Comparison of ENCODE assay signal across 16 mouse cellular contexts in the genomic region with DNA sequence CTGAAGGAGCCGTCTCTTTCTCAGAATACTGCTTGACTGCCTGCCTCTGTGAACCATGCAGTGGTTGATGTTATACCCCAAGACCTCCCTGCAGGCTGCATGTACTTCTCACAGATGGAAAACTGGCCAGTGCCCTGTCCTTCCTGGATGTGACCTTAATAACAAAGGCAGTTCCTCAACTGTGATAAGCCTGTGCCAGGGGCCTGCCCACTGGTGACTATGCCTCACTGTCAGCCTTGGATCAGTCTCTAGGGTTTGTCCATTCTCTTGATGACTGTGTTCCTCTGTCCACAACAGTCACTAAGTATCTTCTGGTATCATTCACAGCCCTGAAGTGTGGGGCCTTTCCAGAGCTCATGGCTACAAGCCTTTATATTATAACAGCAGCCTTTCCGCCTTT.
"Had no signal": no experiment of that assay in that cellular context is flagged by ENCODE, and none has a peak within 500 bp of the region (broad histone marks: within the 10 kb centered on the region; RNA-seq: fewer than 3 reads in every experiment).

No protein-coding gene starts in this region.

- DNase-seq: lung, adult 18-20 months; lung, embryonic 14.5 days; lung, postnatal 10 days; lung, postnatal 4 days; midbrain, embryonic 14.5 days; right cerebral cortex, postnatal 14 days; thymus, postnatal 25 days; thymus, postnatal 4 days had no signal

- H3K9me3 ChIP-seq: liver, embryonic 15.5 days; midbrain, embryonic 10.5 days; midbrain, embryonic 12.5 days; neural tube, embryonic 12.5 days; stomach, embryonic 15.5 days had no signal

- H3K4me2 ChIP-seq: liver, embryonic 15.5 days; lung, embryonic 14.5 days; midbrain, embryonic 12.5 days; neural tube, embryonic 12.5 days; stomach, embryonic 15.5 days had no signal

- H3K36me3 ChIP-seq: liver, embryonic 15.5 days; midbrain, embryonic 10.5 days; midbrain, embryonic 12.5 days; neural tube, embryonic 12.5 days; stomach, embryonic 15.5 days had no signal

- ATAC-seq: midbrain, embryonic 16.5 days had no signal

- H3K9ac ChIP-seq: liver, embryonic 15.5 days; lung, embryonic 14.5 days; midbrain, embryonic 12.5 days; neural tube, embryonic 12.5 days; stomach, embryonic 15.5 days had no signal

- H3K27ac ChIP-seq: liver, embryonic 15.5 days; midbrain, embryonic 10.5 days; midbrain, embryonic 12.5 days; neural tube, embryonic 12.5 days; stomach, embryonic 15.5 days; stomach, postnatal 0 days had no signal

- H3K27me3 ChIP-seq: liver, embryonic 15.5 days; midbrain, embryonic 12.5 days; neural tube, embryonic 12.5 days; stomach, embryonic 15.5 days had no signal

- H3K4me1 ChIP-seq: liver, embryonic 15.5 days; midbrain, embryonic 12.5 days had no signal

- H3K4me3 ChIP-seq: liver, embryonic 15.5 days; midbrain, embryonic 10.5 days; midbrain, embryonic 12.5 days; myocyte; neural tube, embryonic 12.5 days; stomach, embryonic 15.5 days had no signal
